Mouse (Mus musculus): Measurements from ENCODE around the gene Gm14327.
"Not testable (repeated sequence)": the region's sequence is repeated elsewhere in the genome, so short reads cannot be mapped to it uniquely, and the experiment has no call there.

Gene Gm14327

DNA sequence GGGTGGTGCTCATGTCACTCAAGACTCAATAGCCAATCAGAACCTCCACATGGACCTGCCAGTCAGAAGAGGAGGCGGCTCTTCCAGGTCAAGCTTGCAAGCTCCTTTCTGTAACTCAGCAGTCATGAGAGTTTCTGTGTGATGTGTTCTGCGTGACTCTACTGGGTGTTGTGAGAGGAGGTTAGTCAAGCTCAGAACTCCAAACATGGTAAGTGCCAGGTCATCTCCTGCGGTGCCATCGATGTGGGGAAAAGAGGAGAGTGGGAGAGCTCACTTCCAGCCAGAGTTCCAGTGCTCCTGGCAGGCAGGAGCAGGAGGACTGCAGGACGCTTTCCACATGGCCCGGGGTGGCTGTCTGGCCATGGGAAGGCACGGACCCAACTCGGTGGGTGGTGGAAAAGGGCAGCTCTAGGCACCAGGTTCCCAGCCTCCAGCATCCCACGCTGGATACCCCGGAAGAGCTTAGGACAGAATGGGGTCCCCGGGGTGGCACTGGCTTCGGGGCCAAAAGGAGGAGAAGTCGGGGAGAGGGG is at the start of gene Gm14327:
TSS of gene Gm14327 (plus strand) at position 51 of the 533 bp plus-strand sequence.
- DNase-seq (ENCODE audit: low spot score in 2 of 2) = not testable (repeated sequence)

GRCm38 (mm10) chr2:177862254-177862653 is 34.6 kb upstream of the Gm14327 start:
- not testable (repeated sequence) for DNase-seq (ENCODE audit: low spot score in 2 of 2)

DNA sequence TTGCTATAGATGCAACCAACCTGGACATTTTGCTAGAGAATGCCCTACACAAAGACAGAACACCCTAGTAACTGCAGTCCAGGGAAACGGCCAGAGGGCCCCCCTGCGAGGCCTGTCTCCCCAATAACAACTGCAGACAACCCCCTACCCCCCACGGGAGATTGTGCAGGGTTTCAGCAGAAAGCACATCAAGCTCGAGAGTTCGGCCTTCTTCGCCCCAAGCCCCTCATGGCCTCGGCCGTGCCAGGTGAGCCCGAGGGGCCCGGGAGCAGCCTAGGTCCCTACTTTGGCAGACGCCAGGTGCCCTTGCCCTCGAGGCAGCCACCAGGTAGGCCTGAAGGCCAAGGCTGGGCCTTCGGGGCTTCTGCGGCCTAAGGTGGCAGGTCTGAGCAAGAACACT is 9.2 kb upstream of the Gm14327 start:
- DNase-seq (ENCODE audit: low spot score in 2 of 2) = not testable (repeated sequence)

- DNase-seq (ENCODE audit: low spot score in 2 of 2) = not testable (repeated sequence)
These were observed 1.3 kb downstream of the Gm14327 start for GRCm38 (mm10) chr2:177898171-177898570.

GRCm38 (mm10) chr2:177903276-177903675 is 6.4 kb downstream of the Gm14327 start:
- DNase-seq (ENCODE audit: low spot score in 2 of 2) = not testable (repeated sequence)

GRCm38 (mm10) chr2:177925563-177926103 is 28.7 kb downstream of the Gm14327 start, which contains the start of gene Zfp972:
Gene Zfp972 (minus strand): TSS chr2:177925613.
- DNase-seq (ENCODE audit: low spot score in 2 of 2) = not testable (repeated sequence)
